Mouse (Mus musculus) urinary bladder, adult 18-20 months (tissue): ENCODE results near the gene Fli1.

ENCODE experiments used
- DNase-seq, 2 experiments: peaks; one replicate each; pipeline ENCODE4 v3.0.0; 2022; ENCODE audit warnings: low spot score in 2 of 2, mixed read lengths in 2 of 2

Gene Fli1

GRCm38 (mm10) chr9:32503423-32503822, 39.2 kb downstream of the Fli1 start:
- DNase-seq: no peak

- no peak for DNase-seq
Observed at GRCm38 (mm10) chr9:32502256-32503010, 40.2 kb downstream of the Fli1 start.

GRCm38 (mm10) chr9:32500886-32501285, 41.8 kb downstream of the Fli1 start:
- no peak for DNase-seq

- no peak for DNase-seq
Observed at GRCm38 (mm10) chr9:32500063-32500462, 42.6 kb downstream of the Fli1 start.

GRCm38 (mm10) chr9:32499469-32499868, 43.2 kb downstream of the Fli1 start:
- no peak for DNase-seq

GRCm38 (mm10) chr9:32495643-32495997, 47.0 kb downstream of the Fli1 start:
- no peak for DNase-seq

GRCm38 (mm10) chr9:32494891-32495642, 47.6 kb downstream of the Fli1 start:
- no peak for DNase-seq

- DNase-seq: no peak
Observed at GRCm38 (mm10) chr9:32493588-32494423, 48.9 kb downstream of the Fli1 start.

- DNase-seq: no peak
Observed at GRCm38 (mm10) chr9:32492753-32493152, 49.9 kb downstream of the Fli1 start.

GRCm38 (mm10) chr9:32491484-32491883, 51.2 kb downstream of the Fli1 start:
- no peak for DNase-seq

- DNase-seq: no peak
Observed at GRCm38 (mm10) chr9:32489794-32490358, 52.8 kb downstream of the Fli1 start.

GRCm38 (mm10) chr9:32489315-32489714, 53.3 kb downstream of the Fli1 start:
- DNase-seq: no peak

- no peak for DNase-seq
Observed at GRCm38 (mm10) chr9:32488627-32489026, 54.0 kb downstream of the Fli1 start.

GRCm38 (mm10) chr9:32487823-32488222, 54.8 kb downstream of the Fli1 start:
- no peak for DNase-seq

GRCm38 (mm10) chr9:32487401-32487800, 55.3 kb downstream of the Fli1 start:
- DNase-seq: no peak

GRCm38 (mm10) chr9:32480418-32480817, 62.2 kb downstream of the Fli1 start:
- DNase-seq: no peak

GRCm38 (mm10) chr9:32478799-32479198, 63.9 kb downstream of the Fli1 start:
- DNase-seq: no peak

GRCm38 (mm10) chr9:32478087-32478486, 64.6 kb downstream of the Fli1 start:
- no peak for DNase-seq

GRCm38 (mm10) chr9:32476604-32477003, 66.1 kb downstream of the Fli1 start:
- DNase-seq: no peak

- DNase-seq: no peak
Observed at GRCm38 (mm10) chr9:32474621-32475390, 67.9 kb downstream of the Fli1 start.

GRCm38 (mm10) chr9:32472346-32472745, 70.3 kb downstream of the Fli1 start:
- no peak for DNase-seq
